Mouse (Mus musculus): ENCODE data around the gene Kank3.

The Kank3 gene

GRCm38 (mm10) chr17:33857816-33858215 lies 47.5 kb downstream of the Kank3 start:
- DNase-seq, result no peak

GRCm38 (mm10) chr17:33865330-33866030 lies 55.2 kb downstream of the Kank3 start:
- DNase-seq, result peak; percentile 60 to 80

Measured in kidney, postnatal 36 days (tissue).